Mouse (Mus musculus): ENCODE results near the gene Colca2. TPM values are rescaled to one million over a fixed set of nuclear protein-coding genes. Genes with fewer than 3 reads are reported as not detected.

Gene Colca2
- total RNA-seq (2014; fragmentation: Nextera tagmentation) (1.1 TPM in 1 of 2 replicates, not detected in the other), total RNA-seq (2017) (not detected in 2 replicates)

DNA sequence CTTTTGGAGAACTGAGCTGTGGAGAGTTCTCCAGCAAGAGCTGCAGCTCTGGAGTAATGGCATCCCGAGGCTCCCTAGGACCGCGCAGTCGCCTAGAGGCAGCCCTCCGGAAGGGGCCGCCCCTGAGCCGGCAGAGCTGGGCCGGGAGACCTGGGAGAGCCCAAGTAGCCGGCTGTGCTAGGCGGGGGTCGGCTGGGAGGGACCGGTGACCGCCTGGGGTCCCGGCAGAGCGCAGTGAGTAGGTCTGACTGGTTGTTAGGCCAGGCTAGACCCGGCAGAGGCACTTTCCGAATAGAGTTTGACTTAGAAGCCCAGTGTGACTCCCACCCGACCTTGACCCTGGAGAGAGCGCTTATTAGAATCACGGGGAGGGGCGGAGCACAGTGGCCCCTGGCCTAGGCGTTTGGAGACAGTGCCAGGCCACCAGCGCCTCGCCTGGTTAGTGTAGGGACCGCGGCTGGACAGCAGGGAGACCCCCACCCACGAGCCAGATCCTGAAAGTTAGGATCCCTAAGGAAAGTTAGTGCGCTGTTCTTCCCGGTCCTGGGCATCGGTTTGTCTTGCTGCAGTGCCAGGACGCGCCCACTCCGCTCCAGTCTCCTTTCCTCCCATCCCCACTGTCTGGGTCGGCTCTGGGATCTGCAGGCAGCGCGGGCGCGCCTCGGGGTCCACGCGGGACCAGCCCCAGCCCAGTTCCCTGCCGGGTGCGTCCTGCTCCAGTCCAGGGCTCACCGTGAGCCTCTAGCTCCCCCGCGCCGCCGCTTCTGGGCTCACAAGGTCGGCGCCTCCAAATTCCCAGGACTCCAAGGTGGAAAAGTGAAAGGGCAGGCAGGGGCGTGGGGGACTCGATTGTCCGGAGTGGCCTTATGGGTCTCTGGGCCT is at the start of gene Colca2:
Gene Colca2 (minus strand): TSS at position 70 of the 882 bp plus-strand sequence.
- ATAC-seq (replicated peaks; ENCODE audit: poor library complexity, severe bottlenecking): peak; percentile 78

DNA sequence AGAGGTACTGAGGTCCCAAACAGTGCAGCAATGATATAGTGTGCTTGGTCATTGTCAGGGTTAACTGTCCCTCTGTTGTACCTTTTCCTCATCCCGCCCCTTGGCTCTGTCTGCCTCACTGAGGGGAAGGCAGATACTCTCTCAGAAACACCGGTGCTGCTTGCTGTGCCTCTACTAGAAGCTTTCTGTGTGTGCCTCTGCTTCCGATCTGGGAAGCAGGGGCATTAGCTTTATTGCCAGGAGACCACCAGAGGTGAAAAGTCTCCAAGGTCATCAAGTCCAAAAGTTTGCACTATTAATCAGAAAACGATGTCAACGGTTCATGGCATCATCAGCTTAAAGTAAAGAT is 49.2 kb upstream of the Colca2 start:
- ATAC-seq (replicated peaks; ENCODE audit: poor library complexity, severe bottlenecking): no peak

DNA sequence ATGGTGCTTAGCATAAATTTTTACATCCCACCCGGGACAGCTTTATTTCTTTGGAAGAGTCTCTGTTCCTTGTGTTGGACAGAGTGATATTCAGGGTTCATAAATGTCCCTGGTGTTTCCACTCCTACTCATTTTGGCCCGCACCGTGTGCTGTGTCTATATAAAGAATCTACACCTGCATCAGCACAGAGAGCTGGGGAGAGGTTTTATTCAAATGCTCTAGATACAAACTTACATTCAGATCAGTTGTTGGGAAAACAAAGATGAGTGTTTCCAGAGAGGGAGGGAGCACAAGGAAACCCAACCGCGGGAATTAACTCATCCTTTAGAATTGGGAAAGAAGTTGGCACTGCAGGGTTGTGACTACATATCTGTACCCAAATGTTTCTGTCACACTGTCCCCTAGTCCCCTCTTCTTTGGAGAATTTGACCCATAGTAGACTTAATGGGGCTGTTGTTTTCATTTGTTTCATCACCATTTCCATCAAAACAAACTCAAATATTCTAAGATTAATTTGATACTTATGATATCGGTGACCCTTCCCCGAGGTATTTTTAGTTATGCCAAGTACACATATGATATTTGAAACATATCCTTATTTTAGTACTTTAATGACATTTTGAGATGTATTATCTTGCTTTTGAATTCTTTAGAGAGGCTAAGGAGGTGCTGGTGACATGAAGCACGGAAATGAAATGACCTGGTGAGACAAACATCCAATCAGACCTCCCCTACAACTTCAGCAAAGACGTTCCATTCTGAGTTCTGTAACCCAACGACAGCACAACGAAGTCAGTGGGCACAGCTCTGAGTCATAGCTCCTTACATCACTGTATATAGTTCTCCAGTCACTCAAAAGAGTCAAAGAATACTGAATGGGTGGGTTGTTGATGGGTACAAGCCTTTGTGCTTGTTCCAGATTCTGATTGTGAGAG is 48.5 kb upstream of the Colca2 start:
- ATAC-seq (replicated peaks; ENCODE audit: poor library complexity, severe bottlenecking): no peak

DNA sequence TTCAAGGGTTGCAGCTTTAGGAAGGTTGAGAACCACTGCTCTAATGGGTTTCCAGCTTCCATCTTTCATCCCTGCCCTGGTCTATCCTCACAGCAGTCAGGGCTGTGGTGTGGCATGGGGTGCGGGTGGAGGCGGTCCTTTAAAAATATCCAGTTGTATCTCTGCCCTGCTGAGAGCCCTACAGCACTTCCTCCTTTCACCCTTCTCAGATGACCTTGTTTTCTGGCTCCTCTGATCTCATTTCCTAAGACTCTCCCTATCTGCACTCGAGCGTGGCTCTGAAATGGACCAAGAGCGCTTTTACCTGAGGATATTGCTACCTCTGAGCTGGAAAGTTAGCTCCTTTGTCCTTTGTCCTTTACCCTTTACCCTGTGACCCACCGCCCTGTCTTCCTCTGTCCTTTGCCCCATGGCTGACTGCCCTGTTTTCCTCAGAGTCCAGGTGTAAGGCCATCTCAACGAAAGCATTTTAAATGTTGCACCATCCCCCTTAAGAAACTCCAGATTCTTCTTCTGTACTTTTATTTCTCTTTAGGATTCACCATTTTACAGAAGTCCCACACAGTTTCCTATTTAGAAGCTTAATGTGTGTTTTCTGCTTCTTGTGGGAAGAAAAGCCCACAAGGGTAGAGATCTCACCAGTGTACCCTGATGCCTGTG is 46.2 kb upstream of the Colca2 start:
- peak; percentile 33 for ATAC-seq (replicated peaks; ENCODE audit: poor library complexity, severe bottlenecking)

DNA sequence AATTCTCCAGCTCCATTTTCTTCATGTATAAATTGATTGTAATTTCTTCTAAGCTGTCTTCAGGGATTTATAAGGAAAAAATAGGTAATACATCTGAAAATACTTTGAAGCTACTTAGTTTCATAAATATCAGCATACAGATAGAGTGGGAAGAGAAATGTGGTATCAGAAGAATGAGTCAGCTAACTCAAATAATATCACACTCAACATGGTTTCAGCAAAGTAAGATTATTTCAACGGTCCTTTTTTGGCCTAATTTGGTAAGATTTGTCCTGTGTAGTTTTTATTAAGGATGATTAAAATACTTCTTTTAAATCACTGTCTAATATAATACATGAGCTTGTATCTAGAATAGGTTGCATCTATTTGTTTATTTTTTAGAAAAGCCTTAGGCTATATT is 41.7 kb upstream of the Colca2 start:
- ATAC-seq (replicated peaks; ENCODE audit: poor library complexity, severe bottlenecking): no peak

DNA sequence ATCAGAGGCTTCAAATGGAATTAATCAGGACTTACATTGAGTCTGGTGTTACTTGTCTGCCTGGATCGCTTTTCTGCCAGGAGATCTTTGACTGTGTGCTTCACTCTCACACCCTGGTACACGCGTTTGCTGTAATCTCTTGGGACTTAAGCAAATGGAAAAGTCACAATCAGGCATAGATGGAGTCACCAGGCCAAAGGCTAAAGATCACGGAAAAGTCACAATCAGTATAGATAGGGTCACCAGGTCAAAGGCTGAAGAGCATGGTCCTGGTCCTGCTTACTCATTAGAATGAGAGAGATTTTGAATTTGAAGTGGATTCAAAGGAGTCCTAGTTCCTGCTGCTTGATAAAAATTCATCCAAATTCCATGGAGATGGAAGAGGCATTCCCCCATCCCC is 39.9 kb upstream of the Colca2 start:
- no peak for ATAC-seq (replicated peaks; ENCODE audit: poor library complexity, severe bottlenecking)

DNA sequence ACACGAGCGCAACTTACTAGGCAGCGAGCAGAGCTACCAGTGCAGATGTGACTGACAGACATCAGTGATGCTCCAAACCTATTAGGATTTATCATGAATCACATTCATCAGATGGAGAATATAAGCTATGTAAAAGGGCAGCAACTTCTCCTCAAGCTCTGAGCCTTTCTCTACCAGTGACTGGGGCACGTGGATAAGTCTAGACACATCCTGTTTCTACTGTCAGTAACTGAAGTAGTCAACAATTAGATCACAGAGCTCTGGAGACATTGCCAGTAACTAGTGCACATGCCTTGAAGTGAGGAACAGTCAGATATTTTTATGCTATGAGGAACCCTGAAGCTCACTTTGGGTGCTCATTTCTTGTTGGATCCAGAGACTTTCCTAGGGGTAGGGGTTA is 39.0 kb upstream of the Colca2 start:
- no peak for ATAC-seq (replicated peaks; ENCODE audit: poor library complexity, severe bottlenecking)

DNA sequence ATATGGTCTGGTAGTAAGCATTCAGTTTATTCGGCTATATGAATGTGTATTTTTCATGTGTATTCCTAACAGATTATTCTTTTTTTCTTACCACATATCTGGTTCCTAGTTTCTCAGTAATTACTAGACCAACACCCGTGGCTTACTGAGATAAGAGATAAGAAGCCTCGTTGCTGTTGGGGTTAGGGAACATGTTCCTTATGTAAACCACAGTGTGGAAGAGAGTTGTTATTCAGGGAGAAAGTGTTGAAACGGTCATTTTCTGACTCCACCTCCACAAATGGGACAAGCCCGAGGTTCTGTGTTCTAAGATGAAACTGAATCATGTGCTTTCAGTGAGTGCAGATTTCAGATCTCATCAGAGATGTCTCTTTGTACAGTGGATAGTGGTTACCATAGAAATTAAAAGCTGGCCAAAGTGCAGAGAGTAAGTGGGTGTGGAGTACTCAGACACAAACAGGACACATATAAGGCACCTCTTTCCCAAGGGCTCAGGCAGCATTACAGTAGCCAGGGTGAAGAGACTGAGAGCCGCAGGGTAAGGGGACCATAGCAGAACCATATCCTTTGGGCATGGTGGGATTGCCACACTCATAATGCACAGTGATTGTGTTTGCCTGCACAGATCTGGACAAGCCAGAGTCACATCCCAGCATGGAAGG is 37.2 kb upstream of the Colca2 start:
- peak; percentile 25; the same call in 1 of the 2 replicates for ATAC-seq (replicated peaks; ENCODE audit: poor library complexity, severe bottlenecking)

DNA sequence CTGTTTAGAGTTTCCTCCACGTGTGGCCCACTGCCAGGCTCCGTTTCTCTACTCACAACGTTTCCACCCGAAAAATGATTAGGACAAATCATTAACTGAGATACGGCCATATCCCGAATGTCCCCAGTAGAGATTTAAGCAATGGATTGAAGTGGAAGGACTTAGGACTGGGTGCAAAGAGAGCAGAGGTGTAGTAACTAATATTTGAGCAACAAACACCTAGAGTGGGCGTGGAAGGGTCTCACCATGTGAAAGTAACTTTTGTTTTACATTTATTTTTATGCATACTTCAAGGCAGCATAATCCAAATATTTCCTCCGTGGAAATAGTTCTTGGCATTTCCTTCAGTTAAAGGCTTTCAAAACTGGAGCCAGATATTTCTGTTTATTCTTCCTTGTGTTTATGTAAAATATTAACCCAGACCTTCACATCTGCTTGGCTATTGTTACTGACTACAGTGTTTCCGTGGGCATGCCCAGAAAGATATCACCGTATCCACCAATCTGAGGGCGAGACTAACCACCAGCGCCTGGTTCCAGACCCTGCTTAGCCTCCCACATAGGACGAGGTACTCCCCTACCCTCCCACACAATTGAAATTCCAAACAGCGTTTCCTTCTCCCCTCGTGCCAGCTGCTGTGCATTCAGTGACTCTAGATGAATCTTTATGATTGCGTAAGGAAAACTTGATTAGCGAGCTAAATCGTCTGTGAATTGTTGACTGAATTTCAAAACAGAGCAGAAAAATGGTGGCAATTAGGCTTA is 34.4 kb upstream of the Colca2 start:
- no peak for ATAC-seq (replicated peaks; ENCODE audit: poor library complexity, severe bottlenecking)

DNA sequence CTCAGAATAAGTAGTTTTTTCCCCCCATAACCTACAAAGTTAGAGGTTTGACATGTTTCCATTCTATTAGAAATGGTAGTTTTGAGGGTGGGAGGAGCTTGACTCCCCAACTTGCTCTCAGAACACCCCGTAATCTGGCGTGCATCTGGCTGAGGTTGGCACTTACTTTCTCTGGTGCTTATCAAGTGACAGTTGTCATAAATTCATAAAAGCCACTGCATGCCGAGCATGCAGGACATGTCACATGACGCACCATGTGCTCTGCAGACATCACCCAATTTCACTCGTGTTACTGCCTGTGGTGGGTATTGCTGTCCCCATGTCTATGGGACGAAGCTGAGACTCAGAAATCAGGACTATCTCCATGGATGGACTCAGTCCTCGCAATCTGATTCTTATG is 32.1 kb upstream of the Colca2 start:
- no peak for ATAC-seq (replicated peaks; ENCODE audit: poor library complexity, severe bottlenecking)

DNA sequence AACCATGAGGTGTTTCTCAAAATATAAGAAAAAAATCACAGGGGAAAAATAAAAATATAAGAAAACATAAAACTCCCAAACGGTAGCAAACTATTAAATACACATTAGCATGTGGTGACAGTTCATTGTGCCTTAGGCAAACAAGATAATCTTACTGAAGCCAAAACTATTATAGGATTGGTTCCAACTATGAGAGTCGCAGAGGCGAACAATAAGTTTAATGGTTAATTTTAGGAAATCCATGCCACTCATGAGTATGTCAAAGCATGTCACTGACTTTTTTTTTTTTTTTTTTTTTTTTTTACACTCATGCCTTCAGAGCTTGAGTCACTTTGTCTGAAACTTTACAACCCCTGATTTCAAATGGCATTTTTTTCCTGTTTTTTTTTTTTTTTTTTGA is 28.0 kb upstream of the Colca2 start:
- no peak for ATAC-seq (replicated peaks; ENCODE audit: poor library complexity, severe bottlenecking)

DNA sequence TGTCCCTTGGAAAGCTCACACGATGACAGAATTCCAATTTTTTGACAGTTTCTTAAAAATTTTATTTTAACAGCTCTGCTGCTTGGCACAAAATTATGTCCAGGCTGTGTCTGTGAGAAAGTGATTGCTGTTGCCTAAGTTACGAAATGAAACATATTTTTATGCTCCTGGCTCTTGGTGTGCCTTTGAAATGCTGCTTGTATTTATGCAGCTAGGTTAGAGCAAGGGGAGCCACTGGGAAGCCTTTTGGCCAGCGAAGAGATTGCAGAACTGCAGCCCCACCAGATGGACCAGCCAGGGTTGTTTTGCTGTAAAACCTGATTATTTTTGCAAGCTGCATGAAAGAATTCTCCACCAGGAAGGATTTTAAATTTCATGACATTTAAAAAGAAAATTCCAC is 26.8 kb upstream of the Colca2 start:
- no peak for ATAC-seq (replicated peaks; ENCODE audit: poor library complexity, severe bottlenecking)

DNA sequence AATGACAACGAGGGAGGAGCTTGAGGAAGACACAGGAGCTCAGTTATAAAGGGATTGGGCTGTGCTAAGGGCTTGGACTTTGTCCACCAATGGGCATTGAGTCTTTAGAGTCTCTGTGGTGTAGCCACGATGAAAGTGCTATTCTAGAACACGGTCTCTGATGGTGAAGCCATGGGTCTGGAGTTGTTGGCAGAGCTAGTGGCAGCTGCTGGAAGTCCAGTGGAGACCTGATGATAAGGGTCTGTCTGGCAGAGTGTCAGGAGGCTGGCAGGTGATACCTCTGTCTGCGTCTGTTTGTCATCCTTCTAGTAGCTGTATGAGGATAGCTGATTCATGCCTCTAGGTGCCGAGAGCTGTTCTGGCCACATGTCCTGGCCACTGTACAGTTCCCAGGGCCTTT is 25.6 kb upstream of the Colca2 start:
- no peak for ATAC-seq (replicated peaks; ENCODE audit: poor library complexity, severe bottlenecking)

DNA sequence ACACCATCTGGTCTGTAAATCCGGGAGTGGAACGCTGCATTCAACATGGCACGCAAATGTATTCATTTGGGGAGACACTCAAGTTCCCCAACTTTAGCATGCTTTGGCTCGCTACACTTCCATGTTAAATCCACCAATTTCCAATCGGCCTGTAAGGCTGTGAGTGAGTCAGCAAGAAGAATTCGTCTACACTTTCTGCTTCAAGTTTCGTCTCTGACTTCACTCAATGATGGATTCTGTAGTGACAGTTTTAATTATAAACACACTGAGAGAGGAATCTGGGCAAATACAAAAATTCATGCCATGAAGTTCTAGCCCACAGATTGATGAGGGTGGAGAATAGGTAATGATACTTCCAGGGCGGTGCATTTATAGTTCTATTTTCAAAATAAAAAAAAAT is 15.2 kb upstream of the Colca2 start:
- no peak for ATAC-seq (replicated peaks; ENCODE audit: poor library complexity, severe bottlenecking)

DNA sequence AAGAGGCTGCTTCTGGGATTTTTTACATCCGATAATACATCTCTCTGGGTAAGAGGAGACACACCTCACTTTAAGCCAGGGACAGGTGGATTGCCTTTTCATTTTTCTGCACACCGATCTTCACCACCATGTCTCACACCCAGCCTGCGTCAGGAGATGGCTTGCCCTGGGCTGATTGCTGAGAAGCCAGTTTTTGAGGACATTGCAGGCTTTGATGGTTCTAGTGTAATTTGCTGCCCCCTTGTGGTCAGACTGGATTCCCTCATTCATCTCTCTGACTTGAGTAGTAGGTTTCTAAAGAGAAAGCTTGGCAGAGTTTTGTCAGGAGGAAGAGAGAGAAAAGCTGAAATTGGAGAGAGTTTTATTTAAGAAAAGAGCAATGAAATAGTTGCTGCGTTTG is 14.3 kb upstream of the Colca2 start:
- ATAC-seq (replicated peaks; ENCODE audit: poor library complexity, severe bottlenecking): peak; percentile 82

DNA sequence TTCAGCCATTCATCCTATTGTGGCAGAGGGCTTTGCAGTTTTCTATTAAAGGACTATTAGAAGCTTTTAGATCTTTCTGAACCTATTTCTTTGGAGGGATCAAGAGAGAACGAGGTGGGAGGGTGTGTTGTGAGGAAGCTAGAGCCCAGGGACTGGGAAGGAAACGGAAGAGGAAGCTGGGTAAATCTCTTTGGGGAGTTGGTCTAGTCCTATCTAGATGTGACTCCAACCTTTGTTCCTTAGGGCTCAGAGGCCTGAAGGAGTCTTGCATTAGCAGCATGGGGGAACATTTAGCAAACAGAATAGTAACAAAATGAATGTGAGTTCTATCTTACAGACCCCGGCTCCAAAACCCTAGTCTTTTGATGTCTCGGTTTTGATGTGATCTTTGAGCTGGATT is 12.6 kb upstream of the Colca2 start:
- ATAC-seq (replicated peaks; ENCODE audit: poor library complexity, severe bottlenecking): no peak

DNA sequence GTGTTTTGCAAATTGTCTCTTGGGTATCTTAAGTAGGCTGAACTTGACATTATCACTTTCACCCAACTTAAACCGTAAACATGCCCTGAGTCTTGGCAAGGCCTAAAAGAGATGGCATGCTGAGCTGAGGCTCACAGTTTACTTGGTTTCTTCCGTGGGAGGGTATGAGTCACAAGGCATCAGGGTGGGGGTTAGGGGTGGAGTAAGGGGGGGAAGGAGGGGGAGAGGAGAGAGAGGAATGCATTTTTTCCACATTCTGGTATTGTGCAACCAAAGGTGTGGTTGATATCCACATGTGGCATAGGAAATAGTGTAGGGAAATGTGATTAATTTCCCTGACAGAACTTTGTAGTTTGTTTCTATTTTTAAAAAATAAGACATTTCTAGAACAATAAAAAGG is 7.7 kb upstream of the Colca2 start:
- no peak for ATAC-seq (replicated peaks; ENCODE audit: poor library complexity, severe bottlenecking)

DNA sequence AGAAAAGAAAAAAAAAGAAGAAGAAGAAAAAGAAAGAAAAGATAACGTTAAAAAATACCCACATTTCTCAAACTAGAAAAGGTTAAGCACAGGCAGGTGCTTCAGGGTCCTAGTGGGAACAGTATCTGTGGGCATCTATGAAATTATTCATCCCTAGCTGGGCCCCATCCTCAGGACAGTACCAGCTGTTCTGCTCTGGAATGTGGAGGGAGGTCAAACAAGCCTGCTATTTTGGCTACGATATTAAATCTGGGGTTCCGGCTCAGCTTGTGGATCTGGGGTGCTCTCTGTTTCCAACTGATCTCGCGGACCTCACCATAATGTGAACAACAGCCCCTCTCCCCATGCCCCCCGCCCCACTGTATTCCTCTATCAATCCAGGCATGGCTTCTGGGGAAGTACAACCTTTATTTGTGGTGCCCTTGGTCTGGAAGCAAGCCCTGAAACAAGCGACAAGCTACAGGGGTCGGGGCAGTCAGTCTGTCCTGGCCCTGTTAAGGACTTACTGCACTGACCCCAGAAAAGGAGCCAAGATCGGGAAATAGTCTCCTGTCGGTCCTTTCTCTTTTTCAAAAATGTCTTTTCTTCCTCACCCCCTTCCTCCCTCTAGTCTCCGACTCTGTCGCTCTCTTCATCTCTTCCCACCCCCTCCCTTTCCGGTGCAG is 403 bp downstream of the Colca2 start:
- ATAC-seq (replicated peaks; ENCODE audit: poor library complexity, severe bottlenecking): no peak

DNA sequence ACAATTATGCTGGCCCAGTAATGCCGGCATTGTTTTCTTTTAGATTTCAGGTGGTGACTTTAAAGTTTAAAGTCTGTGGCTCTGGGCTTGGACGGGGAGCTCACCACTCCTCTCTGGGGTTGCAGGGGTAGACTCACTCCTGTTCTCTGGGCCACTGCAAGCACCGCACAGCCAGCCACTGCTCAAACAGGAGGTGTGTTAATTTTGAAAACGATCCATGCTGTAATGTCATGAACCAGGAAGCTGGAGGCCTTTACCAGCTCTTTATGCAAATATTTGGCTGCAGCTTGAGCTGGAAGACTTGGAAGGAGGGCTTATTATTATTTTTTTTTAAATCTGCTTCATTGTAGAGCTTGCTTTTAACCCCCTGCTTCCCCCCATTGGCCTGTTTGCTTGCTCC is 3.7 kb downstream of the Colca2 start:
- ATAC-seq (replicated peaks; ENCODE audit: poor library complexity, severe bottlenecking): no peak

Data from granulocyte monocyte progenitor cell, adult 5-6 weeks (primary cell).